Mouse (Mus musculus): Measurements from ENCODE around the gene Cdh23. TPM values are rescaled to one million over a fixed set of nuclear protein-coding genes. Genes with fewer than 3 reads are reported as not detected.

Cdh23 gene
- total RNA-seq, 4 experiments from 2014 or later, result 1.4 to 3.1 (median 2.1) TPM

GRCm38 (mm10) chr10:60395605-60396004 is 300.7 kb downstream of the Cdh23 start:
- DNase-seq, result no peak

GRCm38 (mm10) chr10:60394936-60395335 is 301.4 kb downstream of the Cdh23 start:
- DNase-seq, result no peak

GRCm38 (mm10) chr10:60391661-60392060 is 304.6 kb downstream of the Cdh23 start:
- no peak for DNase-seq

- DNase-seq, result no peak
Observed at GRCm38 (mm10) chr10:60390904-60391420, 305.3 kb downstream of the Cdh23 start.

GRCm38 (mm10) chr10:60390177-60390903 is 305.9 kb downstream of the Cdh23 start:
- no peak for DNase-seq

- DNase-seq, result no peak
Observed at GRCm38 (mm10) chr10:60389447-60389865, 306.8 kb downstream of the Cdh23 start.

- no peak for DNase-seq
Observed at GRCm38 (mm10) chr10:60388332-60388731, 308.0 kb downstream of the Cdh23 start.

- no peak for DNase-seq
Observed at GRCm38 (mm10) chr10:60381142-60381925, 315.0 kb downstream of the Cdh23 start.

- DNase-seq, result no peak
Observed at GRCm38 (mm10) chr10:60380229-60380628, 316.1 kb downstream of the Cdh23 start.

- no peak for DNase-seq
Observed at GRCm38 (mm10) chr10:60379419-60379957, 316.8 kb downstream of the Cdh23 start.

GRCm38 (mm10) chr10:60376704-60377103 is 319.6 kb downstream of the Cdh23 start:
- DNase-seq, result no peak

- DNase-seq, result peak; percentile 53
Observed at GRCm38 (mm10) chr10:60373937-60374578, 322.2 kb downstream of the Cdh23 start.

GRCm38 (mm10) chr10:60373543-60373936 is 322.8 kb downstream of the Cdh23 start:
- no peak for DNase-seq

GRCm38 (mm10) chr10:60371596-60372386 is 324.5 kb downstream of the Cdh23 start:
- no peak for DNase-seq

- DNase-seq, result no peak
Observed at GRCm38 (mm10) chr10:60370601-60371061, 325.7 kb downstream of the Cdh23 start.

GRCm38 (mm10) chr10:60370098-60370497 is 326.2 kb downstream of the Cdh23 start:
- no peak for DNase-seq

- DNase-seq, result no peak
Observed at GRCm38 (mm10) chr10:60369405-60369804, 326.9 kb downstream of the Cdh23 start.

- no peak for DNase-seq
Observed at GRCm38 (mm10) chr10:60367904-60368303, 328.4 kb downstream of the Cdh23 start.

- DNase-seq, result no peak
Observed at GRCm38 (mm10) chr10:60367145-60367544, 329.1 kb downstream of the Cdh23 start.

- no peak for DNase-seq
Observed at GRCm38 (mm10) chr10:60363426-60363825, 332.9 kb downstream of the Cdh23 start.

GRCm38 (mm10) chr10:60362310-60362628 is 334.0 kb downstream of the Cdh23 start:
- no peak for DNase-seq

Data from adrenal gland, adult 8-10 months (tissue).